Mouse (Mus musculus) granulocyte monocyte progenitor cell, adult 5-6 weeks (primary cell): Measurements from ENCODE around the gene Ccr1. TPM values are rescaled to one million over a fixed set of nuclear protein-coding genes. Genes with fewer than 3 reads are reported as not detected.
A peak's percentile ranks its signal among the peaks of the same experiment; 100 is the strongest.

Source experiments
- ATAC-seq: replicated peaks from 2 replicates; pipeline ENCODE4 v1.8.0; 2016; ENCODE audit warnings: mild to moderate bottlenecking, moderate TSS enrichment, inconsistent platforms; ENCODE audit not compliant: poor library complexity, severe bottlenecking
- total RNA-seq, 2 experiments: library from RNA; stranded (forward) in 1 of 2; stranded (reverse) in 1 of 2; fragments of 200-712, 200-1000 nt in 1 of 2; fragments of >200 nt in 1 of 2; fragmentation: Nextera tagmentation in 1 of 2; gene quantifications; 2 replicates each; pipeline ENCODE4 v1.2.3; 2014 to 2017

Ccr1 gene
- total RNA-seq, 2 experiments from 2014 or later = 3.8 to 5.6 TPM

DNA sequence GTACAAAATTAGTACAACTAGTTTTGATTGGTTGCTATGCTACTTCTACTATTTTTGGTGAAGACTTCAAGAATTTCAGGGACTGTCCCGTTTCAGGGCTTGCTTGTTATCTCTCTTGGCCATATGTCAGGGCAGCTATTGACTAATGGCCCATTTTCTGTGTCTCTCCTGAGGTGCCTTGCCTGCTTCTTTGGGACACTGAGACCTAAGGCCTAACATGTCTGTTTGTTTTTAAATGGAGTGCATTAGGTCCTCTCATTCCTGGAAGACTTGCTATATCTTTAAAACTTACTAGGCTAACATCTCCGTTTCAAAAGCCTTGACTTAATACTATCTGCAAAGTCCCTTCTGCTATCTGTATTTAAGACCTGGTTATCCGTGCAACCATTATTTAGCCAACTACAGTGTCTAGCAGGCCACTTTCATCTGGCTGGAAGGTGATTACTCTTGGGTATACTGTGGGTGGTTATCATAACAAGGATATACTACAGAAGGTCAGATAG is 10.5 kb downstream of the Ccr1 start:
- ATAC-seq = no peak

DNA sequence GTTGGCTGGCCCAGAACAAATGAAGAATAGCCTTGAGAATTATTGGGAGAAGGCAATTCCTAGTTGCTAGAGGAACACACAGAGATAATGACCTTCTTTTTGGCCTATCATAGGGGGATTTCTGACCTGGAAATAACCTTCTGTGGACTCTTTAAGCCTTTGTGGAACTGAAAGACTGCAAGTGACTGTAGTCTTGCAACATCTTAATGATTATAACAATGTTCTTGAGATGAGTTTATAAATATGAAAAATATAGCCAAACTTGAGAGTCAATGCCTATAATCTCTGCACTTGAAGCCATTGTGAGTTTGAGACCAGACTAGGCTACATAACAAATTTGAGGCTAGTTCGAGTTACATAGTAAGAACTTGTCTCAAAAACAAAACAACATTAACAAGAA is 11.6 kb downstream of the Ccr1 start:
- no peak for ATAC-seq

DNA sequence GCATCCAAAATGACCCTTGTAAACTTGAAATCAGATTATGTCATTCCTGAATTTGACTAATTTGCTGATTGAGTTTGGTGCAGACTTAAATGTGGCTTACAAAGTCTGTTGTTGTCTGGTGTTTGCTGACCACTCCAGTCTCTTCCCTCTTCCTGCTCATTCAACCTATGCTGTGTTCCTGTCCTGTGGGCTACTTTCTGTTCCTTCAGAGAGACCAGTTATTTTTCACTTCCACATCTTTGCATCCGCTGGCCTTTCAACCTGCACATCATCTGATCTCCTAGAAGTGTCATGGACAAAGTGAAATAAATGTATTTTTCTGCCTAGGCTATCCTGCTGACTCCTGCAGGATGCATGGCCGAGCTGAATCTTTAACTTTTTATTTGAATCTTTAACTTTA is 14.9 kb downstream of the Ccr1 start:
- peak; percentile 63 for ATAC-seq

DNA sequence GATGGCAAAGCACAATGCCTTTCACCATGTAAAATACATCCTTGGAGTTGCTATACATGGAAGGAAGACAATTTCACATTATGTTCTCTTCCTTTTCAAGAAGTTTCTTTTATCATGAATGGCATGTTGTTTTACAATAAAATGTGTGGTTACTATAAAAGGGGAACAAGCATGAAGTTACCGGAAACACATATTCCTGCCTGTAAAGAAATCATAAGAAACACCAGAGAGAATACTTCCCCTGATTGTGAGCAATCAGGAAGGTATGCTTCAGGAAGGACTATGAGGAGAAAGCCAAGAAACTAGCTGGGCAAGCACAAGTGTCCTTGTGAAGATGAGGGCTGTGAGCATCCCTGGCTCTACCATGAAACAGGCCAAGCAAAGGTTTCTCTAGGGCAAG is 17.3 kb downstream of the Ccr1 start:
- ATAC-seq = peak; percentile 70

DNA sequence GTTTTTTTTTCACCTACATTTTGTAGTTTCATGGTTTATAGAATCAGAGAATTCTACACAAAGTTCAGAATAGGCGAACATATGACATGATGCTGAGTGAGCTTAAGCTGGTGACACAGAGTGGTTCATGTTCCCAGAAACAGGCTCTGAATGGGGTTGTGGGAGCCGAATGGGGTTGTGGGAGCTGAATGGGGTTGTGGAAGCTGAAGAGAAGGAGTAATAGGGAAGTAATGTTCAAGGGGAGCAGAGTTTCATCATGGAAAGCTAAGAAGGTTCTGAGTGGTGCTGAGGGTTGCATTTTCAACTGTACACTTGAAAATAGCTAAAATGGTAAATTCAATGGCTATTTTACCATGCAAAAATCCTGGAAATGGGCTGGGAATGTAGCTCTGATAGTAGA is 19.1 kb downstream of the Ccr1 start:
- ATAC-seq = peak; percentile 55

DNA sequence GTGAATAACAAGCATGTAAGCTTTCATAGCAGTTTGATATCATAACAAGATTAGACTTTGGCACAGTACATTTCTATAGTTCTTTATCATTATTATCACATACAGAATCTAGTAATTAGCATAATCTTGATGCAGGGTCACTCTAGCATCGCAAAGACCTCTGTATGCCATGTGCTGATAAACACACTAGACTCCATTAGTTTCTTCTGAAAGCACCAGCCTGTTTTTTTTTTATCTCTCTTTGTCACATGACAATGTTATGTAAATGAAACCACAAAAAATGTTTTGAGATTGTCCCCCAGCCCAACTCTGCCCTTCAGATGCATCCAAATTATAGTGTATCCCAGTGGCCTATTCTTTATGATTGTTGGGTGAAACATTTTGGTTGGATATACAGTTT is 20.7 kb downstream of the Ccr1 start:
- no peak for ATAC-seq

DNA sequence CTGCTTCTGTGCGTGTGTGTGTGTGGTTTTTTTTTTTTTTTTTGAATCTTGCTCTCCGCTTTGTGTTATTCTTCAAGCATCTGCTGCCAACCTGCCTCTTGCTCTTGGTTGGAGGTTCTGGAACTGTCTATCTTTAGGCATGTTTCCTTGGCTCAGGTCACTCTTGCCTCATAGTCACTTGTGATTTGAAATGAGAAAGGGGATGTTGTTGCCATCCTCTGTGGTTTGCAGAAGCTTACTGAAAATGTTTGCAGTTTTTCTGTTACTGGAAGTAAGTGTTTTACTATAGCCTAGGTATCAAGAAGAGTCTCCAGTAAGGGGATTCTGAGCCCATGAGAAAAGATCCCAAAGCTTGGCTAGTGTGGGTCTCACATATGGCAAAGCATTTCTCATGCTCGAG is 26.5 kb downstream of the Ccr1 start:
- peak; percentile 65 for ATAC-seq

DNA sequence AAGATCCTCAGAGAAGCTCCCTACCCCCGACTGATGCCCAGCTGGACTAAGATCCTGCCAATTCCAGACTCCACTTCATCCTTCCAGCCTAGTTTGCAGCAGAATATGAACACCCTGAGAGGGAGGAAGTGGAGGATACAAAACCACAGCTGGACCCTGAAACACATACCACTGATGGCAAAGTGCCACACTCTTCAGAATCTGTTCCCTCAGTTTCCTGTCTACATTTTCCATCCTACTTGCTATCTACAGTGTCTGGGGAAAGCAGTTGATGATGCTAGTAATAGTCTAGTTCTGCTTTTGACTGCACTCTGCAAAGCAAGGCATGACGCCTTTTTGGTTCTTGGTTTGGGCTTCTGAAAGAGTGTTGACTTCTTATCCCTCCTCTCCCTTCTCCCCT is 27.2 kb downstream of the Ccr1 start:
- ATAC-seq = peak; percentile 73

DNA sequence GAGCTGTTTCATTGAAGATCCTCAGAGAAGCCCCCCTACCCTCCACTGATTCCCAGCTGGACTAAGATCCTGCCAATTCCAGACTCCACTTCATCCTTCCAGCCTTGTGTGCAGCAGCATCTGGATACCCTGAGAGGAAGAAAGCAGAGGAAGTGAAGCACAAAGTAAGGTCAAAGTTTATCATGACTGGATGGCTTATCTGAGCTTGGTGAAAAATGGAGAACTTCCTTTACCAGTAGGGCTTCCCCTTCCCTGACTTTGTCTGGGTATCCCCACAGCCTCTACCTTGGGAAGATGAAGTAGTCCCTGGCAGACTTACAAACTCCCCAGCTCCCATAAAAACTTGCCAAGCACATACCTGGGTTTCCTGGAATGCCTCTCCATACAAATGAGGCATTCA is 27.9 kb downstream of the Ccr1 start:
- 0 out of 2 replicates have a peak, but pooled peaks have one; percentile 4 for ATAC-seq

DNA sequence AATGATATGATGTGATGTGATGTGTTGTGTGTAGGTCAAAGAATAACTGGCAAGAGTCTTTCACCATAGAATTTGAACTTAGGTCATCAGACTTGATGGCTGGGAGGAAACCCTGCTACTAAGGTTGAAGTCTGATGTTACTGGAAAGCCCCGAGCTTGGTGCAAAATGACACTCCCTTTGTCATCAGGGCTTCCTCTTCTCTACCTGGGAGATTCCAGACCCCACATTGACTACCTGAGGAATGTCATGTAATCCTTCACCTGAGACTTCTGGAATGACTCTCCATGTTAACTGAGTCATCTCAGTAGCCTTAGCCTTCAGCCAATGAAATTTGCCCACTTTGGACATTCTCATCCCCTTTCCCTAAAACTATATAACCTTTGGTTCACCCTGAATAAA is 28.3 kb downstream of the Ccr1 start:
- no peak for ATAC-seq

DNA sequence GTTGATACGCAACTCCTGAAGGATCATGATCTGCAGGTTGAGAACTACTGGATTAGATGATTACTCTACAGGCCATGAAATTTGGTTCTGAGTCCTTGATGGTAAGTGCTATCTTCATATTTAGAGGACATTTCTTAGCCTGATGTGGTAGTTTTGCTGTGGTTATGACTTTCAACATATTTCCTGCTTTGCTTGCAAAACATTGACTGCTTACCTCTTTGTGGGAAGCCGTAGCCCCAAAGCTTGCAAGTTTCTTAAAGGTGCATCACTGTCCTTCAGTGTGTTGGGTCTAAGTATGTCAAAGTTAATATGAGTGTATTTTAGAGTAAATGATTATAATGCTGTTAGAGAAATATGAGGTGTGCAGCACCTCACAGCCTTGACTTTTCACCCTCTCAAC is 30.5 kb downstream of the Ccr1 start:
- ATAC-seq = peak; percentile 44

DNA sequence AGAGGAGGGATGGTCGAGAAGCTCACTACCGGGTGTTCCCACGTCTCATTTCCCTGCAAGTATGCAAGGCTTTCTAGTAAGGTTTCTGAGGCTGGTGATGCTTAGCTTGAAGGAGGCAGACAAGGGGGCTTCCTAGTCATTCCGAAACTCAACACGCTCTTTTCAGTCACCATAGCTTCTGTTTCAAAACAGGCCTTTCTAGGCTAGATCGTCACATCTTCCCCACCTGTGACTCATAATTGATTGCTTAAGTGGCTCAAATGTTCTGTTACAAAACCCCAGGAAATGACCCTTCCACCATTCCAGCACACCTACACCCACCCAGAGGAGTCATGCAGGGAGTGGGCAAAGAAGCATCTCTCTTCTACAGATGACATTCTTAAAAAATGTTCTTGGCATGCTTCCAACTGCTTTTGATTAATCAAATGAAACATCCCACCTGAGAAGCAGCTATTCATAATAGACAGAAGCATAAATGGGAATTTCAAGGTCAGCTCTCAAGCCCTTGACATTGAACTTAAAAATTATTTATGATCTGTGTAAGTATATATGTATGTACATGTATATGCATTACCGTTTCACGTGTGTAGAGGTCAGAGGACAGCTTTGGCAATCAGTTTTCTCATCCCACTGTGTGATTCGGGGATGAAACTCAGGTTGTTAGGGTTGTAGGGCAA is 31.8 kb downstream of the Ccr1 start:
- peak; percentile 59 for ATAC-seq

DNA sequence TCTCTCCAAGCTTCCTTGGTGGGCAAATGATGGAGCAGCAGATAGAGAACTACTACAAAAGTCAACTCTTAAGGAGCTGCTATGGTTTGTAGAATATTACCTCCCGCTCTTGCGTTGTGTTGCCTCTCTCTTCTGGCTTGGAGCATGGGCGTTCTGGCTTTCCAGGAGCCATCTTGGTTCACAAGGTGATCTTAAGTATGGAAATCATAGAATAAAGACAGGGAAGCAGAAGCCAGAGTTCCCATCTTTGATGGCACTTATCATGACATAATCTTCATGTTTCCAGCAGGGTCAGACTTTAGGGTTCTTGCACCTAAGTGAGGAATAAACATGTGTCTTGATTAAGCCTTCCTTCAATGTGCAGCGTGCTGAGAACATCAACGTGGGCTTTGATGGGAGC is 32.7 kb downstream of the Ccr1 start:
- no peak for ATAC-seq

DNA sequence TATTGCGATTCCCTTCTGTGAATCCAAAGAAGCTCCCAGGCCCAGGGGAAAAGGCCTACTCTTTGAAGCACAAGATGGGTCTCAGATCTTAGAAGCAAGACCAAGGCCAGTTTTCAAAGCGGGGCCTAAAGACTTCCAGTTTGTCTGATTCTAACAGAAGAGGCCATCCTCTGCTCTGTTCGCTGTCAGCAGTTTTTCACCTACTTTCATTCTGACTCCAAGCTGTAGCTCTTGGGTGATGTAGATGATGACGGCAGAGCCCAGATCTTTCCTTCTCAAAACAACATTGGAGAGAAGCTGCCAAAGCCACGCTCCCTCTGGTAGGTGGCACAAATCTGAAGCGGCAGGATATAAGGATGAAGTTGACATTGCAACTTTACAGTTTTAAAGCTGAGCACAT is 33.1 kb downstream of the Ccr1 start:
- no peak for ATAC-seq

DNA sequence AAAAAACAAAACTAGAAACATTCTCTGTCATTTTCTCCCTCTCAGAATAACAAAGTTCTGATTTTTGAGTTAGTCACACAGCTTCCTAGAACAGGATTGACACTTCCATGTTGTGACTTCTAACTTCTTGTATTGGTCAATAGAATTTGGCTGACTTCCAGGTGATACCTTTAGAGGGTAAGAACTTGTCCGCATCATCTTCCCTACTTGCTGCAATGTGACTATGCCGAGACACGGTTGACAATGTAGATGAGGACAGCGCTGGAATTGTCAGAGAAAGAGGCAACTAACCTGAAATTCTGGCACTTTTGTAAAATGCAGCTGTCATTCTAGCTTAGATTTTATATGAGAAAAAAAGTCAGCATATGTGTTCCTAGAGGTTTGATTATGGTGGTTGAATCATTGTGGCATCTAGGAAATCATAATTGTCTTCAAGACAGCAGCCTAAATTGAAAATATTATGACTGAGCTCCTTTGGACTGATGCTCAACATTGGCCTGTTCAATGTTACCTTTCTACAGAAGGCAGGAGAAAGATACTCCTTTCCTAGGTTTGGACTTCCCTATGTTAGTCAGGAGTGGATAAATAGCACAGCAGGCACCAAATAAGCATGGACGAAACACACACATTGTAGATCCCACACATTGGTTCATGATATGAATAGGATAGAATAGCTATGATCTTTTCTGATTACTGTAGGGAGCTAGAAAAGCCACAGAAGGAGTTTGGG is 34.6 kb downstream of the Ccr1 start:
- no peak for ATAC-seq

DNA sequence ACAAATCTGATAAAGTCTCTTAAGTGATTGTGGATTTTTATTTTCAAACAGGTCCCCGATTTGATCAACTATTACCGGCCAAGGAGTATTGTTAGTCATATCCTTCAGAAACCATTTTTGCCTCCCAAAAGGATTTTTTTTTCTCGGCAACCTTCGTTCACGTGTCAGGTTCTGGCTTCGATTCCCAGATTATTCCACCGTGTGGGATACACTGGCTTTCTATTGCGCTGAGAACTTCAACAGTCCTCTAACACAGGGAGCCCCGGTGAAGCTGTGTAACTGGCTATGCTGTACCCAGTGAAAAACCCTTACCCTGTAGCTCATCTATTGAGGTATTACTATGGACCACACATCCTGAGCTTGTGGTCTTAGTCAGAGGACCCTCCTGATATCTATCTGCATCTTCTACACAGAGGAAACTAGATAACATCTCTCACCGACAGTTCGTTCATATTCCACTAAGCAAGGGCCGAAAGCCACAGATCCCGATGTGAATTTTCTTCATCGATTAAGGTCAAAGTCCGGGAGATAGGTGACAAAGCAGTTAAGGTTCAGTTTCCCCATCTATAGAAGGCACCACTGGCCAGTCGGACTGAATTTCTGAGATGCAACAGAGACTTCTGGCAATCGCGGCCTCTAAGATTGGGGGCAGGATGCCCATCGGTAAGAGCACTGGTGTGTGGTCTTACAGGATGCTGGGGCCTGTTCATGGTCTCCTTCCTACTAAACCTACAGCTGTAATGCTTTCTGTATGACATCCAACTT is 35.4 kb downstream of the Ccr1 start:
- ATAC-seq = no peak

DNA sequence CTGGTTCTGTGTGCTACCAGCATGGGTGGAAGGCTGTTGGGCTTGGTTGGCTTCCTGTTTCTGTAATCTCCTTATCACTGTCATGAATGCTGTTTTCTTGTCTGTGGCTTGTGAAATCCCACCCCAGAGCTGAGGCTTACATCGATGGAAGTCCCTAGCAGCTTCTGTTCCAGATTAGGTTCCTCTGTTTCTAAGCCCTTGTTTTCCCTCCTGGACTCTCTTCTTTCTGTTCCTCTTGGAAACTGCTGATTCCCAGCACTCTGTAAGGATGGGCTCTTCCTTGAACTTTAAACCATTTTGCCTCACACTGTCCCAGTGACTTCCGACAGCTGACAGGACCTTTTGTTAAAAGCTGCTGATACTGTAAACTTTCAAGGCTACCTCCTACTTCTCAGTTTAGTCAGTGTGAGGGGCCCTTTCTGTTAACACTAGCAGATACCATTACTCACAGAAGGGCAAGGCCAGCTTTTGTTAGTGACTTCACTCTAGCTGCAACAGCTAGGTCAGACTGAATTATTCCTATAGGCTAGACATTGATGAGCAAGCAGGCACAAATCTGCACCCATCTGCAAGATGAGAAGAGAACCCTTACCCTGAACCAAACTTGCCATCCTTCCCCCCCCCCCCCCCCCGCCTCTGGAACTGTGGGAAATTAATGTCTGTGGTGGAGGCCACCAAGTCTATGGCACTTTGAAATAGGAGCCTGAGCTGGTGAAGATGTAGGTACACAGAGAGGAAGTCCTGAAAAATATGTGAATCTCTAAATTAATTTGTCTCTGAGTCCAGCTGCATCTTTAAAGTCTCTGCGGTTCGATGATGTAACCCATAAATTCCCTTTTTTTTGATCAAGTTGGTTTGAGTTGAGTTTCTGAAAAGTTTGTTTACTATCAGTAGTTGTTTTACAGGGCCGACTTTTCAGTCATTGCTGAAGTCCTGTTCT is 36.5 kb downstream of the Ccr1 start:
- peak; percentile 44 for ATAC-seq

DNA sequence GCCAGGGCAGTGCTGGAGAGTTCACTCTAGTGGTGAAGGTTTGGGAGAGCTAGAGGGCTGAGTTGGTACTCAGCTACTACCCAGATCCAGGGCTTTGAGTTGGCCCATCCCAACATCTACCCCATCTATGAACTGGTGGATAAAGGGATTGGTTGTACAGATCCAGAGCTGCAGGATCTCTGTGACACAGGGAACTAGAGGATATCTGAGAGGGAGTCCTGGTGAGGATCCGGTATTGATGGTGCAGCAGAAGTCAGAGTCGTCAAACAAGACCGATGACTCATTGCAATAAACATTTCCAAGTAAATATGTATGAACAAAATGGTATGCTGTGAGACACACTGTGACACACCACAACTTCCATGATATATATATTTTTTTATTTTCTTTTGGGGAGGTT is 37.6 kb downstream of the Ccr1 start:
- no peak for ATAC-seq

DNA sequence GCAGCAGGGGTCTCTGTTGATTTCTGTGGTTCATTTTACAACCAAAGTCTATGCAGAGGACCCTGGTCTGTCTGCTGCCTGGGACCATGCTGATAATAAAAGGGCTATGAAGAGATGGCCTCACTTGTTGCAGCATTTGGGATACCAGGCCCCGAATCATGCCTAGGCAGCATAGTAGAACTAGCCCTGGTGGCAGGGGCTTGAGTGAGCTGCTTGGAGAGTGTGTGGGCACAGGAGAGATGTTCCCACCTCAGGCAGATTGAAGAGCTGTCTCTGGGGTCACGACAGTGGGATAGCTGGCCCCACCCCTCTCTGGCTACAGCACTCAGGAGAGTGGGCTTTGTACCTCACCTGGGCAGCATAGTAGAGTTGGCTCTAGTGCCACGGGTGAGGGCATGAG is 38.0 kb downstream of the Ccr1 start:
- no peak for ATAC-seq

DNA sequence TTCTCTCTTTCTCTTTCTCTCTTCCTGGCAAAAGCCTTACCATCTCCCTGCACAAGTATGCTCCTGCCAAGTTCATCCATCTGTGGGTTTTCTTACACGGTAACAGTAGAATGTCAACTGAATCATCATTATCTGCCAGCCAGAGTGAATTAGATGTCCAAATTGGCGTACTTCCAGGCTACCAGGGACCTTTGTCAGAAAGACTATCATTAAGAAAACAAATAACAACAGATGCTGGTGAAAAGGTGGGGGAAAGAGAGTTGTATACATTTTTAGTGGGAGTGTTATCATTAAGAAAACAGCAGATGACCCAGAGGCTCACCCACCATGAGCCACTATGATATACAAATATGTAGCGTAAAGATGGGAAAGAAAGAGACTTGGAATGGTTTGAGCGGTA is 38.6 kb downstream of the Ccr1 start:
- ATAC-seq = no peak
